Mouse (Mus musculus) thymus, adult 2 months (tissue): ENCODE measurements around the gene Ctnnbl1. TPM values are rescaled to one million over a fixed set of nuclear protein-coding genes. Genes with fewer than 3 reads are reported as not detected.

Experiments used
- DNase-seq: peaks from one replicate; pipeline ENCODE4 v3.0.0; 2021
- H3K27ac ChIP-seq: fragments of 200-500 bp; 2 replicates; pipeline ENCODE4 v1.5.1; 2012; ENCODE audit warnings: low read length, control low read depth; ENCODE audit not compliant: control insufficient read depth, insufficient read depth
- H3K27me3 ChIP-seq: fragments of 200-500 bp; 2 replicates; pipeline ENCODE4 v1.6.1; 2012; ENCODE audit warnings: mild to moderate bottlenecking, low read length, moderate library complexity, mixed read lengths; ENCODE audit not compliant: control insufficient read depth, insufficient read depth
- H3K36me3 ChIP-seq: fragments of 200-500 bp; 2 replicates; pipeline ENCODE4 v1.6.1; 2012; ENCODE audit warnings: mild to moderate bottlenecking, low read length, moderate library complexity; ENCODE audit not compliant: control insufficient read depth, insufficient read depth
- H3K4me1 ChIP-seq: fragments of 200-500 bp; replicated peaks from 2 replicates; pipeline ENCODE4 v1.6.1; 2012; ENCODE audit warnings: low read length; ENCODE audit not compliant: control insufficient read depth, insufficient read depth
- H3K4me3 ChIP-seq: fragments of 200-500 bp; 2 replicates; pipeline ENCODE4 v1.5.1; 2012; ENCODE audit warnings: mild to moderate bottlenecking, low read length, control low read depth, moderate library complexity; ENCODE audit not compliant: control insufficient read depth, insufficient read depth
- CTCF ChIP-seq: fragments of 200-500 bp; IDR thresholded peaks from 2 replicates; pipeline ENCODE4 v1.5.1; 2012; ENCODE audit warnings: mild to moderate bottlenecking, control low read depth, low read length, moderate library complexity, borderline replicate concordance; ENCODE audit not compliant: control insufficient read depth, poor library complexity, insufficient read depth; ENCODE audit errors: extremely low read depth
- POLR2A ChIP-seq: fragments of 200-500 bp; IDR thresholded peaks from 2 replicates; pipeline ENCODE4 v1.6.1; 2012; ENCODE audit warnings: mild to moderate bottlenecking, low read length, control low read depth, moderate library complexity; ENCODE audit not compliant: control insufficient read depth, poor library complexity, insufficient read depth; ENCODE audit errors: extremely low read depth
- WGBS: fragments of 180-500 bp; shearing (Covaris S2); methylation state at CpG from one replicate; pipeline ENCODE4 v1.1.7; 2018; 5-methylcytosine and 5-hydroxymethylcytosine counted together
- polyA plus RNA-seq: library from polyadenylated mRNA; depleted of rRNA; stranded (reverse); fragments of >200 nt; gene quantifications from 2 replicates; pipeline ENCODE4 v1.2.3, GENCODE M21; 2012

Gene Ctnnbl1
- polyA plus RNA-seq, 1 experiment, result 68.5 TPM

GRCm38 (mm10) chr2:157723883-157724573 lies 13.2 kb upstream of the Ctnnbl1 start:
- DNase-seq, result no peak
- WGBS, result 84% methylated on average over 8 of the region's 8 CpGs
- no peak overlapping the region for H3K4me3 ChIP-seq

GRCm38 (mm10) chr2:157724574-157724914 lies 12.7 kb upstream of the Ctnnbl1 start:
- no peak for DNase-seq
- H3K4me3 ChIP-seq, result no peak overlapping the region
- TF ChIP-seq CTCF (no peak), POLR2A (no peak)
- H3K27ac ChIP-seq, result no peak overlapping the region
- H3K27me3 ChIP-seq, result no peaks in the 10 kb centered on the region
- no peaks in the 10 kb centered on the region for H3K4me1 ChIP-seq
- whole genome bisulfite sequencing, result 35% methylated on average over 5 of the region's 5 CpGs
- H3K36me3 ChIP-seq, result no peaks in the 10 kb centered on the region

More at GRCm38 (mm10) chr2:157723883-157724573, 13.2 kb upstream of the Ctnnbl1 start:
- Histone ChIP-seq H3K27ac (no peak overlapping the region), H3K27me3 (no peaks in the 10 kb centered on the region), H3K36me3 (no peaks in the 10 kb centered on the region), H3K4me1 (no peaks in the 10 kb centered on the region)
- TF ChIP-seq CTCF (no peak), POLR2A (no peak)

- DNase-seq, result peak; percentile 42
- peaks cover 13% of the 10 kb centered on the region for H3K4me1 ChIP-seq
- no peaks in the 10 kb centered on the region for H3K27me3 ChIP-seq
- no peaks in the 10 kb centered on the region for H3K36me3 ChIP-seq
- TF ChIP-seq CTCF (no peak), POLR2A (no peak)
- no peak overlapping the region for H3K27ac ChIP-seq
- H3K4me3 ChIP-seq, result no peak overlapping the region
- WGBS, result 16% methylated on average over 7 of the region's 7 CpGs
Observed at GRCm38 (mm10) chr2:157744619-157745018, 7.4 kb downstream of the Ctnnbl1 start.

- TF ChIP-seq CTCF, result no peak
- no peak for TF ChIP-seq POLR2A
- H3K27me3 ChIP-seq, result no peaks in the 10 kb centered on the region
- H3K36me3 ChIP-seq, result no peaks in the 10 kb centered on the region
- peak; percentile 28 for DNase-seq
- 98% methylated on average over 4 of the region's 4 CpGs for WGBS
- H3K27ac ChIP-seq, result no peak overlapping the region
- H3K4me1 ChIP-seq, result peaks cover 13% of the 10 kb centered on the region
- H3K4me3 ChIP-seq, result no peak overlapping the region
Observed at GRCm38 (mm10) chr2:157745735-157746134, 8.5 kb downstream of the Ctnnbl1 start.

- peak; percentile 71 for DNase-seq
- Histone ChIP-seq H3K4me3 (no peak overlapping the region), H3K36me3 (no peaks in the 10 kb centered on the region), H3K27ac (peak overlapping the region; percentile 61; the same call in 1 of the 2 replicates), H3K27me3 (no peaks in the 10 kb centered on the region), H3K4me1 (peaks cover 13% of the 10 kb centered on the region)
- WGBS, result 6% methylated on average over 9 of the region's 9 CpGs
- no peak for TF ChIP-seq CTCF
- TF ChIP-seq POLR2A, result no peak
Observed at GRCm38 (mm10) chr2:157746558-157746957, 9.4 kb downstream of the Ctnnbl1 start.

GRCm38 (mm10) chr2:157747989-157748388 lies 10.8 kb downstream of the Ctnnbl1 start:
- Histone ChIP-seq H3K4me1 (peaks cover 13% of the 10 kb centered on the region), H3K36me3 (no peaks in the 10 kb centered on the region), H3K27me3 (no peaks in the 10 kb centered on the region), H3K27ac (no peak overlapping the region), H3K4me3 (no peak overlapping the region)
- WGBS, result 95% methylated on average over 2 of the region's 2 CpGs
- DNase-seq, result no peak
- TF ChIP-seq CTCF (no peak), POLR2A (no peak)

- Histone ChIP-seq H3K27ac (no peak overlapping the region), H3K27me3 (no peaks in the 10 kb centered on the region), H3K4me1 (peaks cover 7% of the 10 kb centered on the region), H3K4me3 (no peak overlapping the region), H3K36me3 (no peaks in the 10 kb centered on the region)
- no peak for DNase-seq
- WGBS, result 97% methylated on average over 8 of the region's 8 CpGs
- TF ChIP-seq POLR2A, result no peak
- TF ChIP-seq CTCF, result no peak
Observed at GRCm38 (mm10) chr2:157750481-157750880, 13.3 kb downstream of the Ctnnbl1 start.
